Mouse (Mus musculus): ENCODE results near the gene 4931422A03Rik. TPM values are rescaled to one million over a fixed set of nuclear protein-coding genes. Genes with fewer than 3 reads are reported as not detected.
"Not testable (repeated sequence)": the region's sequence is repeated elsewhere in the genome, so short reads cannot be mapped to it uniquely, and the experiment has no call there.

The 4931422A03Rik gene
- polyA plus RNA-seq, 1 experiment from 2014 or later, result 3.2 TPM

DNA sequence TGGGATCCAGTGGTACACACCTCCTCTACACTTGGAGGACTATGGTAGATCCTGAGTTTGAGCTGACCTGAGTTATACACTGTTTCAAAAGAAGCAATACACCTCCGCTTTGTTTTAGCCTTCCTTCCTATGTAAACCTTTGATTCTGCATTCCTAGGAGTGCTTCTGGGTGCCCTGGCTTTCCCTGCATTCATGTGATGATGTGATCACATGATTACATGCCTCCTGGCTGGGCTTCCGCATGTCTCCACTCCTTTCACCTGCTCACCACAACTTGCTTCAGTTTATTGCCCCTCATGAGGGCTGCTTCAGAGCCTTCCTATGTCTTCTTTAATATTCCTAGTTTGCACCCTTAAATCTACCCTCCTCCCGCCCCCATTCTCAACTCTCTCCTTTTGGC, 3.9 kb upstream of the 4931422A03Rik start:
- H3K9me3 ChIP-seq (ENCODE audit: control insufficient read depth, low read length), result no peaks in the 10 kb centered on the region
- no peak overlapping the region for H3K4me2 ChIP-seq (ENCODE audit: low read length)
- H3K4me3 ChIP-seq (replicated peaks; ENCODE audit: low read length), result no peak overlapping the region
- peaks cover 20% of the 10 kb centered on the region for H3K4me1 ChIP-seq (replicated peaks; ENCODE audit: control insufficient read depth, insufficient read depth, low read length)
- 88% methylated on average over 3 of the region's 3 CpGs for WGBS
- H3K27ac ChIP-seq (ENCODE audit: low read length), result no peak overlapping the region
- H3K36me3 ChIP-seq (ENCODE audit: control insufficient read depth, insufficient read depth), result peaks cover 5% of the 10 kb centered on the region; the same call in 1 of the 2 replicates
- ATAC-seq, result no peak
- no peak overlapping the region for H3K9ac ChIP-seq (replicated peaks; ENCODE audit: low read depth, low read length)
- H3K27me3 ChIP-seq (replicated peaks; ENCODE audit: control insufficient read depth, insufficient read depth, low read length), result no peaks in the 10 kb centered on the region

DNA sequence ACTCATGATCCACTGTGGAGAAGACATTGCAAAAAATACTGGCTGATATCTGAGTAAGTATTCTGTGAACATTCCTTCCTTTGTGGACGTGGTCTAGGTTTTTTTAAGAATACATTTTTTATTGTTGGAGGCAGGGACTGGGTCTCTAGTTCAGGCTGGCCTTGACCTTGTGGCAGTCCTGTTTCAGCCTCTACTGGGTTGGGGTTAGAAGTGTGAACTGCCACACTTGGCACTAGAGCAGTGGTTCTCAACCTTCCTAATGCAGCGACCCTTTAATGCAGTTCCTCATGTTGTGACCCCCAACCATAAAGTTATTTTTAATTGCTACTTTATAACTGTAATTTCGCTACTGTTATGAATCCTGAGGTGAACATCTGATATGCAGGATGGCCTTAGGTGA, 2.2 kb upstream of the 4931422A03Rik start:
- Histone ChIP-seq H3K4me1 (replicated peaks; ENCODE audit: control insufficient read depth, insufficient read depth, low read length) (peaks cover 20% of the 10 kb centered on the region), H3K27ac (ENCODE audit: low read length) (no peak overlapping the region), H3K27me3 (replicated peaks; ENCODE audit: control insufficient read depth, insufficient read depth, low read length) (no peaks in the 10 kb centered on the region), H3K36me3 (ENCODE audit: control insufficient read depth, insufficient read depth) (peaks cover 5% of the 10 kb centered on the region; the same call in 1 of the 2 replicates), H3K4me3 (replicated peaks; ENCODE audit: low read length) (no peak overlapping the region), H3K9ac (replicated peaks; ENCODE audit: low read depth, low read length) (no peak overlapping the region), H3K9me3 (ENCODE audit: control insufficient read depth, low read length) (no peaks in the 10 kb centered on the region), H3K4me2 (ENCODE audit: low read length) (no peak overlapping the region)
- ATAC-seq, result no peak
- 89% methylated on average over 3 of the region's 3 CpGs for WGBS

DNA sequence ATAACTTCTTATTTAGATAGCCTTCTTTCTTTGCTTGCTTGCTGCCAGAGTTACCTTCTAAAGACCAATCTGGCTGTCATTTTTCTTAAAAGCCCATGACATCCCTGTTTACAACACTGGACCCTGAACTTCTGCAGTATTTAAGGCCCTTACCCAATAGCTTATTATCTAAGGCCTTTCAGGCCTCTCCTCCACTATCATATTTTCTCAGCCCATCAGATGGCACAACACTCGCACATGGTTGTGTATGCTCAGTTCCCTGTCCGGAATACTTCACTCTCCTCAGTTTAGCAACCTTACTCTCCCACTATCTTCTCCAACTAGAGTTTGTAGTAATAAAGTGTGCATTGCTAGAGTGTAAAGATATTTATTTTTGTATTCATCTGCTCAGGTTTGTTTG, 913 bp upstream of the 4931422A03Rik start:
- no peak overlapping the region; the same call in 1 of the 2 replicates for H3K4me3 ChIP-seq (replicated peaks; ENCODE audit: low read length)
- no peak for ATAC-seq
- no peaks in the 10 kb centered on the region for H3K9me3 ChIP-seq (ENCODE audit: control insufficient read depth, low read length)
- H3K36me3 ChIP-seq (ENCODE audit: control insufficient read depth, insufficient read depth), result 0 out of 2 replicates have a peak, but pooled peaks cover 3% of the 10 kb centered on the region
- peak overlapping the region; percentile 62 for H3K4me2 ChIP-seq (ENCODE audit: low read length)
- no peaks in the 10 kb centered on the region for H3K27me3 ChIP-seq (replicated peaks; ENCODE audit: control insufficient read depth, insufficient read depth, low read length)
- H3K4me1 ChIP-seq (replicated peaks; ENCODE audit: control insufficient read depth, insufficient read depth, low read length), result peaks cover 20% of the 10 kb centered on the region
- no peak overlapping the region for H3K9ac ChIP-seq (replicated peaks; ENCODE audit: low read depth, low read length)
- 80% methylated on average over 2 of the region's 2 CpGs for WGBS
- H3K27ac ChIP-seq (ENCODE audit: low read length), result no peak overlapping the region

DNA sequence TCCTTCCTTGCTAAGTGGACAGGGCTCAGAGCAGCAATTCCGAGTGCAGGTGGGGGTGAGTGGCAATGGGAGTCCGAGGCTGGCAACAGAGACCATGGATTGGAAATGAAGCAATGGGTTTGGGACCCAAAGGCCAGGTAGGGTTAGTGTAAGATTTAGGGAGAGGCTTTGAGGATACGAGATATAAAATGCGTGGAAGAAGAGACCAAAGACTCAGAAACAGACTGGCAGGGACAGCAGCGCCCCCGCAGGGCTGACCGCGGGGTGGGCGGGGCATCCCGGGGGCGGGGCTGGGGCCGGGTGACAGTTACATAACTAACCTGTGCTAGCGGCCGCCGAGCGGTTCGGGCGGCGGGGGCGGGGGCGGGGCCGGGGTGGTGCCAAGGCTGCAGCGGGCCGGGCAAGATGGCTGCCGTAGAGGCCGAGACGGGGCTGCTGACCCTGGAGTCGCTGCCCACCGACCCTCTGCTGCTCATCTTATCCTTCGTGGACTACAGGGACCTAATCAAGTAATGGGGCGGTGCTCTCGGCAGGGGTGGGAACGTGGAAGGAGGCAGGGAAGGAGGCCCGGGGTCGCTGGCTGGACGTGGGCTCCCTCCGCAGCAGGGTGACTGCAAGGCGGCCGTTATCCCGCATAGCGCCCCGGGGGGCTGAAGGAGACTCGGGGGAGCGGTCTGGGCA, 563 bp downstream of the 4931422A03Rik start, which contains the start of gene Fbxo3:
Gene Fbxo3, plus strand, starts transcription at position 264 of the 681 bp plus-strand sequence.
- H3K9me3 ChIP-seq (ENCODE audit: control insufficient read depth, low read length), result no peaks in the 10 kb centered on the region
- peak within 1 kb of the TSS; percentile 98 for H3K9ac ChIP-seq (replicated peaks; ENCODE audit: low read depth, low read length)
- ATAC-seq, result peak; percentile 95
- H3K4me1 ChIP-seq (replicated peaks; ENCODE audit: control insufficient read depth, insufficient read depth, low read length), result peaks cover 20% of the 10 kb centered on the region
- under 1% methylated on average over 41 of the region's 44 CpGs for WGBS
- no peak within 1 kb of the TSS; the same call in 1 of the 2 replicates for H3K27ac ChIP-seq (ENCODE audit: low read length)
- peak within 1 kb of the TSS; percentile 95 for H3K4me3 ChIP-seq (replicated peaks; ENCODE audit: low read length)
- no peaks in the 10 kb centered on the region for H3K36me3 ChIP-seq (ENCODE audit: control insufficient read depth, insufficient read depth)
- peak within 1 kb of the TSS; percentile 62 for H3K4me2 ChIP-seq (ENCODE audit: low read length)
- H3K27me3 ChIP-seq (replicated peaks; ENCODE audit: control insufficient read depth, insufficient read depth, low read length), result no peaks in the 10 kb centered on the region

DNA sequence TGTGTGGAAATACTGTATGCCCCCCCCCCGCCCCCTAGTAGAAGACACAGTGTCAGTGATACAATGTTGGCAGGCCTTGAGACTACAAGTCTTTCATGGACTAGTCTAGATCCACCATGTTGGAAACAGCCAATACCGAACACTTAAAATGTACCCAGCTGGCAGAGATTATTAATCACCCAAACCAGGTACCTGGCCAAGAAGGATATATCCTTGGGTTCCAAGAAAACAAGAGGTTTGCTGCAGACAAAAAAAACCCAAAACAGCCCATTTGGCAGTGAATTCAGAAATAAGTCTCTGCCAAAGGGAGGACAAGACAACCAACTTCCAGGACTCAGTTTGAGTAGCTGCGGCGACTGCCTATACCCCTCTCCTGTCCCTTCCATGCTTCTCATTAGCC, 3.5 kb downstream of the 4931422A03Rik start:
- no peaks in the 10 kb centered on the region for H3K27me3 ChIP-seq (replicated peaks; ENCODE audit: control insufficient read depth, insufficient read depth, low read length)
- no peak for ATAC-seq
- no peaks in the 10 kb centered on the region for H3K36me3 ChIP-seq (ENCODE audit: control insufficient read depth, insufficient read depth)
- H3K27ac ChIP-seq (ENCODE audit: low read length), result no peak overlapping the region
- H3K9ac ChIP-seq (replicated peaks; ENCODE audit: low read depth, low read length), result no peak overlapping the region
- no peaks in the 10 kb centered on the region for H3K9me3 ChIP-seq (ENCODE audit: control insufficient read depth, low read length)
- H3K4me3 ChIP-seq (replicated peaks; ENCODE audit: low read length), result no peak overlapping the region
- peaks cover 17% of the 10 kb centered on the region for H3K4me1 ChIP-seq (replicated peaks; ENCODE audit: control insufficient read depth, insufficient read depth, low read length)
- no peak overlapping the region for H3K4me2 ChIP-seq (ENCODE audit: low read length)
- WGBS, result 85% methylated on average over 4 of the region's 4 CpGs

DNA sequence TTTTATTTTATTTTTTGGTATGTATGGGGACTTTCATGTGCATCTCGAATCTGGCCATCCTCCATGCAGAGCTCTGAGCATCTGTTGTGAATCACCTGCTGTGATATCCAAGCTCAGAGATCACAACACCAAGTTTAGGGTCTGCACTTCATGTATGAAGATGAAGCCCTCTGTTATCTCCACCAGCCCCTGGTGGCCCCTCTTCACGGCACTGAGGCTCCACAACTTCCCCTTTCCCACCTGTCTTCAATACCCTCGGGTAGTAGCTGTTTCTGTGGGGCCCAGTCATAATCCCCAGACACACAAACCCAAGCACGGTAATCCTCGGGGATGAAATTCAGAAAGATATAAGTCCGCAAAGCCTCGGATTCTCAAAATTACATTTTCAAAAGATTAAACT, 5.1 kb downstream of the 4931422A03Rik start:
- Histone ChIP-seq H3K4me1 (replicated peaks; ENCODE audit: control insufficient read depth, insufficient read depth, low read length) (peaks cover 4% of the 10 kb centered on the region), H3K9ac (replicated peaks; ENCODE audit: low read depth, low read length) (no peak overlapping the region), H3K9me3 (ENCODE audit: control insufficient read depth, low read length) (no peaks in the 10 kb centered on the region), H3K4me2 (ENCODE audit: low read length) (no peak overlapping the region), H3K27me3 (replicated peaks; ENCODE audit: control insufficient read depth, insufficient read depth, low read length) (no peaks in the 10 kb centered on the region), H3K4me3 (replicated peaks; ENCODE audit: low read length) (no peak overlapping the region), H3K36me3 (ENCODE audit: control insufficient read depth, insufficient read depth) (no peaks in the 10 kb centered on the region), H3K27ac (ENCODE audit: low read length) (no peak overlapping the region)
- 88% methylated on average over 7 of the region's 7 CpGs for WGBS
- ATAC-seq, result no peak

DNA sequence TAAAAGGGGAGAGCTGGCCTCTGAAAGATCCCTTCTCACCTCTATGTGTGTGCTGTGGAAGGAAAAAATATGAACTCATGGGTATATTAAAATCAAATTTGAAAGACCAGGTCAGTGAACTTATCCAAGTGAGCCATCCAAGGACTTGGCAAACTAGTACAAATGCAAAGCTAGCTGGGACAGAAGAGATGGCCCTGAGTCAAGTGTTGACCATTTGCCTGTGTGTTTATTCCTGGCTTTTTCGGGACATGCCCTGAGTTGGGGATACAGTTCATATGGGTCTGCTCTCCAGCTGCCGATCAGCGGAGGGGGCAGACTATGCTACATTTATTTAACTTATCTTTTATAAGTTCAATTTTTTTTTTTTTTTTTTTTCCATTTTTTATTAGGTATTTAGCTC, 19.3 kb downstream of the 4931422A03Rik start:
- not testable (repeated sequence) for H3K4me2 ChIP-seq (ENCODE audit: low read length); H3K27ac ChIP-seq (ENCODE audit: low read length); H3K9me3 ChIP-seq (ENCODE audit: control insufficient read depth, low read length); ATAC-seq; H3K9ac ChIP-seq (replicated peaks; ENCODE audit: low read depth, low read length); H3K4me3 ChIP-seq (replicated peaks; ENCODE audit: low read length); H3K4me1 ChIP-seq (replicated peaks; ENCODE audit: control insufficient read depth, insufficient read depth, low read length); H3K36me3 ChIP-seq (ENCODE audit: control insufficient read depth, insufficient read depth); H3K27me3 ChIP-seq (replicated peaks; ENCODE audit: control insufficient read depth, insufficient read depth, low read length)
- 97% methylated on average over 3 of the region's 3 CpGs for WGBS

DNA sequence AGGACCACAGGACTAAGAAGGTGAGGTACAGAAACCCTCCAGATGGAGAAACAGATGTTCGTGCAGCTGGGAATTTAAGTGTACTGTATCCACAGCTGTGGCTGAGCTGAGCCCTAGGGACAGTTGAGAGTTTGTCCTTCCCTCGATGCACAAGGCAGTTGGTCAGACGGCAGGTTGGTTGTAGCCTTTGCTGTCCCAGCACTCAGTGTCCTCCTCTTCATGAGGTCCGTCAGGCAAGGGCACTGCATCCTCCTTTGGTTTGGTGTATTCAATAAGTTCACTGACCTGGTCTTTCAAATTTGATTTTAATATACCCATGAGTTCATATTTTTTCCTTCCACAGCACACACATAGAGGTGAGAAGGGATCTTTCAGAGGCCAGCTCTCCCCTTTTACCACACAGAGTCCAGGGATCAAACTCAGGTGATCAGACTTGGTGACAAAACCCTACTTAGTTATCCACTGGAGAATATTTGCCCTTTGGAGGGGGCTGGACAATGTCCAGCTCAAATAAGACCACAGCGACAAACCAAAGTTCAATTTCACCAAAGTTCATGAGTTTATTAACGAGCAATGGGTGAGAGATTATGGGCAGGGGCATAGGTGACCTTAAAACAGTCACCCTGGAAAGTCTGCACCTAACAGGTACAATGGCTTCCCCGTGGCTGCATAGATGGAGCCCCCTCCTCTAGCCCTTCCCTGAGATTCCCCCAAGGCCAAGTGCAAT, 20.2 kb downstream of the 4931422A03Rik start:
- 83% methylated on average over 7 of the region's 7 CpGs for WGBS
- no peak for ATAC-seq
- H3K27me3 ChIP-seq (replicated peaks; ENCODE audit: control insufficient read depth, insufficient read depth, low read length), result no peaks in the 10 kb centered on the region
- no peaks in the 10 kb centered on the region for H3K9me3 ChIP-seq (ENCODE audit: control insufficient read depth, low read length)
- no peak overlapping the region for H3K4me3 ChIP-seq (replicated peaks; ENCODE audit: low read length)
- no peak overlapping the region for H3K4me2 ChIP-seq (ENCODE audit: low read length)
- no peak overlapping the region for H3K9ac ChIP-seq (replicated peaks; ENCODE audit: low read depth, low read length)
- H3K27ac ChIP-seq (ENCODE audit: low read length), result no peak overlapping the region
- H3K36me3 ChIP-seq (ENCODE audit: control insufficient read depth, insufficient read depth), result no peaks in the 10 kb centered on the region
- no peaks in the 10 kb centered on the region for H3K4me1 ChIP-seq (replicated peaks; ENCODE audit: control insufficient read depth, insufficient read depth, low read length)

DNA sequence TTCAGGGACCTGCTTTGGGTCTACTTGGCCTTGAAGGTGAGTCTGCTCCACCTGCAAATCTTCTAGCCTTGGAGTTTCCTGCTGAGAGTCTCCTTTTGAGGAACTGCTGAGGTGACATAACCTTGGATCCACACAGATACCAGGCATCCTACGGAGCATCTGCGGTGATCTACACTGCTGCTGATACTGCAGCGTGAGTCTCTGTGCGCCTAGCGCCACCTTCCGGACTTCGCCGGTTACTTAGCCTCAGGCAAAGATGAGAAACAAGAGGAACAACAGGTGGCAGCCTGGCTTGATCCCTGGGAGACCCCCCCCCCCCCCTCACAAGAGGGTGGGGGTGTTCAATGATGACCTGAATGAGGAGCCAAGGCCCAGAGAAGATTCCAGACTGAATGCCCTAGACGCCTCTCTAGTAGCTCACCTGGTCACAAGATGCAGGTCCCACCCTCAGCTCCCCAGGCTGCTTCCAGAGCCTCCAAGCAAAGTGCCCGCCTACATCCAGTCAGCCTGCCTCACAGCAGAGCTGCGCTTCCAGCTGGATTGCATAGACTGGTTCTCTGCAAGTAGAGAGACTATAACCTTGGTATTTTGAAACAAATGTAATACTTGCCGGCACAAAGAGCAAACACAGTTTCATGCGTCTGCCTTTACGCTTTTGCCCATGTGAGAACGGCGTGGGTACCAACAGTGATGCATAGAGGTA, 25.3 kb downstream of the 4931422A03Rik start:
- ATAC-seq, result 0 out of 2 replicates have a peak, but pooled peaks have one; percentile 40
- no peaks in the 10 kb centered on the region for H3K36me3 ChIP-seq (ENCODE audit: control insufficient read depth, insufficient read depth)
- no peaks in the 10 kb centered on the region for H3K27me3 ChIP-seq (replicated peaks; ENCODE audit: control insufficient read depth, insufficient read depth, low read length)
- H3K27ac ChIP-seq (ENCODE audit: low read length), result no peak overlapping the region
- 33% methylated on average over 16 of the region's 16 CpGs for WGBS
- H3K4me2 ChIP-seq (ENCODE audit: low read length), result no peak overlapping the region
- H3K4me3 ChIP-seq (replicated peaks; ENCODE audit: low read length), result no peak overlapping the region
- H3K9ac ChIP-seq (replicated peaks; ENCODE audit: low read depth, low read length), result no peak overlapping the region
- no peaks in the 10 kb centered on the region for H3K4me1 ChIP-seq (replicated peaks; ENCODE audit: control insufficient read depth, insufficient read depth, low read length)
- H3K9me3 ChIP-seq (ENCODE audit: control insufficient read depth, low read length), result 0 out of 2 replicates have a peak, but pooled peaks cover 2% of the 10 kb centered on the region

All from forebrain, embryonic 16.5 days (tissue).